Mouse (Mus musculus) stomach, postnatal 0 days (tissue): ENCODE measurements around the gene Tut1.

Source experiments
- CTCF ChIP-seq: IDR thresholded peaks from 2 replicates; pipeline ENCODE4 v1.5.1; 2016; ENCODE audit warnings: antibody characterized with exemption, low read depth, mild to moderate bottlenecking, moderate library complexity
- EP300 ChIP-seq: optimal IDR thresholded peaks from 2 replicates; pipeline ENCODE3; 2016; ENCODE audit warnings: antibody characterized with exemption

GRCm38 (mm10) chr19:8996601-8997000 is 43.0 kb downstream of the Tut1 start:
- TF ChIP-seq CTCF = peak; percentile 47; the same call in 1 of the 2 replicates
- no peak for TF ChIP-seq EP300
